Mouse (Mus musculus): Measurements from ENCODE around the gene Il2rg. TPM values are rescaled to one million over a fixed set of nuclear protein-coding genes. Genes with fewer than 3 reads are reported as not detected.

Il2rg gene
- polyA plus RNA-seq, 1 experiment from 2014 or later: 4.3 TPM

DNA sequence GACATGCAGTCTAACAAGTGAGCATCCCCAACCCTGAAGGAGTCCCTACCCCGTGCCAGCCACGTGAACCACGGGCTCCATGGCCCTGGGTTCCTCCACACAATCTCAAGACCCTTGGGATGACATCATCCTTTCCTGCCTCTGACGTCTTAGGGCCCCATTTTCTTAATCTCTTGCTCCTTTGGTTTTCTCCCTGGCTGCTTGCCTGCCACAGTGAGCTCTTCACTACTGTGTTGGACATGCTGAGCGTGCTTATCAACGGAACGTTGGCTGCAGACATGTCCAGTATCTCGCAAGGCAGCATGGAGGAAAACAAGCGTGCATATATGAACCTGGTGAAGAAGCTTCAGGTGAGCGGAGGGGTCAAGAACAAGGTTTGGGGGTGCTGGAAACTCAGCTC, 22.1 kb upstream of the Il2rg start:
- no peaks in the 10 kb centered on the region for H3K4me1 ChIP-seq (ENCODE audit: control insufficient read depth, insufficient read depth, low read length)
- 90% methylated on average over 10 of the region's 10 CpGs for whole genome bisulfite sequencing
- no peak for DNase-seq (ENCODE audit: low spot score, missing footprints)
- no peak for ATAC-seq (ENCODE audit: low FRiP score)
- H3K4me3 ChIP-seq (ENCODE audit: low read depth, low read length): no peak overlapping the region
- no peaks in the 10 kb centered on the region; the same call in 1 of the 2 replicates for H3K27me3 ChIP-seq (ENCODE audit: control insufficient read depth, insufficient read depth, low read length)
- no peaks in the 10 kb centered on the region for H3K9me3 ChIP-seq (ENCODE audit: control insufficient read depth, low read length)
- no peak overlapping the region for H3K4me2 ChIP-seq
- no peaks in the 10 kb centered on the region; the same call in 1 of the 2 replicates for H3K36me3 ChIP-seq (ENCODE audit: control insufficient read depth, insufficient read depth, low read length)
- no peak overlapping the region for H3K9ac ChIP-seq (ENCODE audit: low read length)
- no peak overlapping the region for H3K27ac ChIP-seq (ENCODE audit: low read depth, low read length)

DNA sequence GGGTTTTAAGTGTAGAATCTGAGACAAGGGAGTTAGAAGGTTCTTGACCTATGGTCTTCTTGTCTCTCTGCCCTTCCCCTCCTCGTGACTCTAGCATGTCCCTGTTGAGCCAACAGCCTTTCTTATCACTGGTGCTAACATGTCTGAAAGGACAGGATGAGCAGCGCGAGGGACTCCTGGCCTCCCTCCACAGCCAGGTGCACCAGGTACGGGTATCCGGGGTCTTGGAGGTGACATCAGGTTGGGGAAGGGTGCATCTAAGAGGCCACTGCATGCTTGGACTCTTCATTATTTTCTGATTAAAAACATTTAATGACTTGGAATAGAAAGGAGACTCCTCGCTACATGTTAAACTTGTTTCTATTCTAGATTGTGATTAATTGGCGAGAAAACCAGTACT, 21.0 kb upstream of the Il2rg start:
- Histone ChIP-seq H3K9me3 (ENCODE audit: control insufficient read depth, low read length) (no peaks in the 10 kb centered on the region), H3K9ac (ENCODE audit: low read length) (no peak overlapping the region), H3K27me3 (ENCODE audit: control insufficient read depth, insufficient read depth, low read length) (no peaks in the 10 kb centered on the region; the same call in 1 of the 2 replicates), H3K27ac (ENCODE audit: low read depth, low read length) (no peak overlapping the region), H3K4me2 (no peak overlapping the region), H3K36me3 (ENCODE audit: control insufficient read depth, insufficient read depth, low read length) (no peaks in the 10 kb centered on the region; the same call in 1 of the 2 replicates), H3K4me3 (ENCODE audit: low read depth, low read length) (no peak overlapping the region), H3K4me1 (ENCODE audit: control insufficient read depth, insufficient read depth, low read length) (no peaks in the 10 kb centered on the region)
- no peak for DNase-seq (ENCODE audit: low spot score, missing footprints)
- 87% methylated on average over 7 of the region's 7 CpGs for whole genome bisulfite sequencing
- ATAC-seq (ENCODE audit: low FRiP score): no peak

DNA sequence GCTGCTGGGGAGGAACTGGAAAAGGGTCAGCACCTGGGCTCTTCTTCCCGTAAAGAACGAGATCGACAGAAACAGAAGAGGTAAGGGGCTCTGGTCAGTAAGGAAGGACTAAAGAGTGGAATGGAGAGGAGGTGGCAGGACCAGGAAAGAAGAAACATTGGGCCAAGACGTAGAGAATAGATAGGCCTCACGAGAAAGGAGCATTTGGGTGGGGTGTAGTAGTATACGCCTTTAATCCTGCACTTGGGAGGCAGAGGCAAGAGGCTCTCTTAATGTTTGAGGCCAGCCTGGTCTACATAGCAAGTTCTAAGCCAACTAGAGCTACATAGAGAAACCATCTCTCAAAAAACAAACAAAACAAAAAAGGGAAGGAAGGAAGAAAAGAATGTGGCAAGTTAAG, 20.4 kb upstream of the Il2rg start:
- ATAC-seq (ENCODE audit: low FRiP score) (no peak), DNase-seq (ENCODE audit: low spot score, missing footprints) (no peak)
- Histone ChIP-seq H3K9ac (ENCODE audit: low read length) (no peak overlapping the region), H3K27me3 (ENCODE audit: control insufficient read depth, insufficient read depth, low read length) (no peaks in the 10 kb centered on the region; the same call in 1 of the 2 replicates), H3K27ac (ENCODE audit: low read depth, low read length) (no peak overlapping the region), H3K9me3 (ENCODE audit: control insufficient read depth, low read length) (no peaks in the 10 kb centered on the region), H3K36me3 (ENCODE audit: control insufficient read depth, insufficient read depth, low read length) (no peaks in the 10 kb centered on the region; the same call in 1 of the 2 replicates), H3K4me2 (no peak overlapping the region), H3K4me3 (ENCODE audit: low read depth, low read length) (no peak overlapping the region), H3K4me1 (ENCODE audit: control insufficient read depth, insufficient read depth, low read length) (no peaks in the 10 kb centered on the region)
- 94% methylated on average over 6 of the region's 6 CpGs for WGBS

DNA sequence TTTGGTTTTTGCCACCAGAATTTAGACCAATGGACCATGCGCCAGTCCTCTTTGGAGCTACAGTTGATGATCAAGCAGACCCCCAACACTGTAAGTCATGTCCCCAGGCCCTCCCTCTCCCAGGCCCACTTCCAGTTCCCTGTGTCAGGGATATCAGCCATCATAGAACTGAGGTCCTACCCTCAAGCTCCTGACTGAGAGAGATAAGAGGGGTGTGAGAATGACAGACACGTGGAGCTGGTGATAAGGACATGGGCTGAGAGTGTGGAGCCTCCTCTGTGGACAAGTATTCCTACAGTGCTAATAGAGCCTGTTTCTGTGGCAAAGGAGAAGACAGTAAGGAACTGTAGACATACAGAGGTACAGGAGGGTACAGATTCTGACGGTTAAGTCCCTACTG, 19.5 kb upstream of the Il2rg start:
- DNase-seq (ENCODE audit: low spot score, missing footprints) (no peak), ATAC-seq (ENCODE audit: low FRiP score) (no peak)
- no peak overlapping the region for H3K9ac ChIP-seq (ENCODE audit: low read length)
- no peaks in the 10 kb centered on the region for H3K4me1 ChIP-seq (ENCODE audit: control insufficient read depth, insufficient read depth, low read length)
- WGBS: 91% methylated on average over 3 of the region's 3 CpGs
- no peaks in the 10 kb centered on the region for H3K27me3 ChIP-seq (ENCODE audit: control insufficient read depth, insufficient read depth, low read length)
- H3K4me2 ChIP-seq: no peak overlapping the region
- no peak overlapping the region for H3K27ac ChIP-seq (ENCODE audit: low read depth, low read length)
- H3K4me3 ChIP-seq (ENCODE audit: low read depth, low read length): no peak overlapping the region
- no peaks in the 10 kb centered on the region for H3K9me3 ChIP-seq (ENCODE audit: control insufficient read depth, low read length)
- no peaks in the 10 kb centered on the region; the same call in none of the 2 replicates for H3K36me3 ChIP-seq (ENCODE audit: control insufficient read depth, insufficient read depth, low read length)

DNA sequence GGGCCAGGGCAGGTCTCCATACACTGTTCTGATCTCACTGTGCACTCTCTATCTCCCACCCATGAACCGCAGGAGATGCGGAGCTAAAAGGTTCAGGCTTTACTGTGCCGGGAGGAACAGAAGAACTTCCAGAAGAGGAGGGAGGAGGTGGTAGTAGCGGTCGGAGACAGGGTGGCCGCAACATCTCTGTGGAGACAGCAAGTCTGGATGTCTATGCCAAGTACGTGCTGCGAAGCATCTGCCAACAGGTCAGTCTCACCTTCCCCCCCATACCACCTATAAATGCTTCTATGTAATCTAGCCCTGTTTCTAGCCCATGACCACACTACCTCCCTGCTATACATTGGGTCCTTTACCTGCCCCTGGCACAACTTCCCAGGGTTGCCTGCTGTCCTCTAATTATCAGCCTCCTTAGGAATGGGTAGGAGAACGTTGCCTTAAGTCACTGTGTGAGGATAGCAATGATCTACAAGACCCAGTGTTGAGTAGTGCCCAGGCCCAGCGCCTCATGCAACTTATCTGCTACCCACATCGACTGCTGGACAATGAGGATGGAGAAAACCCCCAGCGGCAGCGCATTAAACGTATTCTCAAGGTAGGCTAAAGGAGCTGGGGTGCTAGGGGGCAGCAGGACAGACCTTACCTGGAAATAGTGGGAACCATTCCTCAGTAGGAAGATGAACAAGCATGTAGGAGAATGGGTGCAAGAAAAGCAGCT, 18.1 kb upstream of the Il2rg start:
- Histone ChIP-seq H3K4me2 (no peak overlapping the region), H3K36me3 (ENCODE audit: control insufficient read depth, insufficient read depth, low read length) (no peaks in the 10 kb centered on the region; the same call in none of the 2 replicates), H3K27me3 (ENCODE audit: control insufficient read depth, insufficient read depth, low read length) (no peaks in the 10 kb centered on the region; the same call in 1 of the 2 replicates), H3K9ac (ENCODE audit: low read length) (no peak overlapping the region), H3K9me3 (ENCODE audit: control insufficient read depth, low read length) (no peaks in the 10 kb centered on the region), H3K4me3 (ENCODE audit: low read depth, low read length) (no peak overlapping the region), H3K27ac (ENCODE audit: low read depth, low read length) (no peak overlapping the region), H3K4me1 (ENCODE audit: control insufficient read depth, insufficient read depth, low read length) (no peaks in the 10 kb centered on the region)
- no peak for DNase-seq (ENCODE audit: low spot score, missing footprints)
- WGBS: 90% methylated on average over 14 of the region's 14 CpGs
- ATAC-seq (ENCODE audit: low FRiP score): no peak

DNA sequence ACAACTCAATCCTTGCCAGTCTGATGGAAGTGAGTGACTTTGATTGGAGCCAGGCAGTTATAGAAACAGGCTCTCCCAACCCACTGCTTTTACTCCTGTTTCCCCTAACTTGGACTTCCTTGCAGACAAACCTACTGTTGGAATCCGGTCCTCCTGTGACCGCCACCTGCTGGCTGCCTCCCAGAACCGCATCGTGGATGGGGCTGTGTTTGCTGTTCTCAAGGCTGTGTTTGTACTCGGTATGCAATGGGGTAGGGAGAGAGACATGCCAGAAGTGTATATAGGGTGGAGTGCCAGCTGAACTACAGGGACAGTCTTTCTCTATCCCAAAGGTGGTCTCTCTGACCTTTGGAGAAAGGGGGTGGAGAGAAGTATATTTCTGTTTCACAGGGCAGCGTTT, 17.5 kb upstream of the Il2rg start:
- no peak overlapping the region for H3K27ac ChIP-seq (ENCODE audit: low read depth, low read length)
- DNase-seq (ENCODE audit: low spot score, missing footprints): peak; percentile 92
- H3K36me3 ChIP-seq (ENCODE audit: control insufficient read depth, insufficient read depth, low read length): no peaks in the 10 kb centered on the region; the same call in none of the 2 replicates
- WGBS: 33% methylated on average over 6 of the region's 6 CpGs
- no peaks in the 10 kb centered on the region for H3K9me3 ChIP-seq (ENCODE audit: control insufficient read depth, low read length)
- no peaks in the 10 kb centered on the region; the same call in 1 of the 2 replicates for H3K27me3 ChIP-seq (ENCODE audit: control insufficient read depth, insufficient read depth, low read length)
- H3K4me2 ChIP-seq: no peak overlapping the region
- H3K4me1 ChIP-seq (ENCODE audit: control insufficient read depth, insufficient read depth, low read length): no peaks in the 10 kb centered on the region
- H3K4me3 ChIP-seq (ENCODE audit: low read depth, low read length): no peak overlapping the region
- no peak overlapping the region for H3K9ac ChIP-seq (ENCODE audit: low read length)
- ATAC-seq (ENCODE audit: low FRiP score): peak; percentile 54; the same call in 1 of the 2 replicates

DNA sequence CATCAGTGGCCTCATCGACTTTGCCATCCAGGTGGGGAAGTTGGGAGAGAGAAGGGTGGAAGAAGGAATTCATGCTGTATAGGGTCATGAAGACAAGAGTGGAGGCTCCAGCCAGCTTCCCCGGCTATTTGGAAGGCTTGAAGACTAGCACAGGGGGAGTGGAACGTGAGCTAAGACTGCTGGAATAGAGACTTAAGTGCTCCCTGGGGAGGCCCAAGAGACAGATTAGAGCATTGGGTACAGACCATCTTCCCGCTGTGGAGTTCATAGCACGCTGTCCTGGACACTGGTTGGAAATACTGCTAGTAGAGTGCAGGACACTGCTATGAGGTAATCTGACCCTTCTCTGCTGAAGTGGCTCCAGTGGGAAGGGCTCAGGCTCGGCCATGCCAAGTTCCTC, 14.8 kb upstream of the Il2rg start:
- Histone ChIP-seq H3K36me3 (ENCODE audit: control insufficient read depth, insufficient read depth, low read length) (no peaks in the 10 kb centered on the region; the same call in none of the 2 replicates), H3K9ac (ENCODE audit: low read length) (no peak overlapping the region), H3K27me3 (ENCODE audit: control insufficient read depth, insufficient read depth, low read length) (no peaks in the 10 kb centered on the region; the same call in 1 of the 2 replicates), H3K27ac (ENCODE audit: low read depth, low read length) (no peak overlapping the region), H3K4me1 (ENCODE audit: control insufficient read depth, insufficient read depth, low read length) (no peaks in the 10 kb centered on the region), H3K9me3 (ENCODE audit: control insufficient read depth, low read length) (no peaks in the 10 kb centered on the region), H3K4me2 (no peak overlapping the region), H3K4me3 (ENCODE audit: low read depth, low read length) (no peak overlapping the region)
- no peak for ATAC-seq (ENCODE audit: low FRiP score)
- no peak for DNase-seq (ENCODE audit: low spot score, missing footprints)
- WGBS: 82% methylated on average over 6 of the region's 6 CpGs

DNA sequence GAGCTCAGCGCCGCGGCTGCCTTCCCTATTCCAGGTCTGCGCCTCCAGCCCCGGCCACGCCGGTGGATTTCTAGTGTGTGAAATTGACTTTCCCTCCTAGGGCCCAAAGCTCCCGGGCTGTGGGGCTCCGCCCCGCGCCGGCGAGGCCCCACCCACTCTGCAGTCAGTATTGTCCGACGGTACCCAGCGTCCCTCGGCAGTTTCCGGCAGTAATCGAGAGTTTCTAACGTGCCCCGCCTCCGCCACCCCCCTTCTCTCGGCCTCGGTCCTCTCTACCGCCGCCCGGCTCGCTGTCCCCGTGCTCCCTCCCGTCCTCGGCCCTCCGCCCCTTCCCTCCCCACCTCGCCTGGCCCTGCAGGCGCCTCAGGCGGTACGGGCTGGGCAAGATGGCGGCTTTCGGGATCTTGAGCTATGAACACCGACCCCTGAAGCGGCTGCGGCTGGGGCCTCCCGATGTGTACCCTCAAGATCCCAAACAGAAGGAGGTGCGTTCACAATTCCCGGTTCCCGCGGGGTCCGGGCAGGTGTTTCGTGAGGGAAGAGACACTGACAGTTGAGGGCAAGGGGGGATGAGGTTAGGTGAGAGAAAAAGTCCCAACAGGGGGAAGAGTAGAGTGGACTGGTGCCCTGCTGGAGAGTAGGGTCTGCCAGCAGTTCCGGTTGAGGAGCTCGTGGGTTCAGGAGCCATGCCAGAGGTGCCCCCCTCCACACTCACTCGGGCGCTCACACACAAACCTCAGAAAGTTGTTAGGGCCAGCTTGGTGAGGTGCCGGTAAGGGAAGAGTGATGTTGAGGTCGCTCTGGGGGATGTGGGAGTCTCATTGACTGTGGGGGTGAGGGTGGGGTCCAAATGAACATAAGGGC, 6.1 kb upstream of the Il2rg start, which contains the start of gene Med12:
Gene Med12 (plus strand): TSS at position 156 of the 864 bp plus-strand sequence.
- WGBS: 21% methylated on average over 54 of the region's 54 CpGs
- peak within 1 kb of the TSS; percentile 50 for H3K4me2 ChIP-seq
- H3K4me3 ChIP-seq (ENCODE audit: low read depth, low read length): peak within 1 kb of the TSS; percentile 52
- H3K36me3 ChIP-seq (ENCODE audit: control insufficient read depth, insufficient read depth, low read length): no peaks in the 10 kb centered on the region; the same call in 1 of the 2 replicates
- H3K9me3 ChIP-seq (ENCODE audit: control insufficient read depth, low read length): no peaks in the 10 kb centered on the region
- H3K27ac ChIP-seq (ENCODE audit: low read depth, low read length): no peak within 1 kb of the TSS; the same call in 1 of the 2 replicates
- peak within 1 kb of the TSS; percentile 79 for H3K9ac ChIP-seq (ENCODE audit: low read length)
- H3K4me1 ChIP-seq (ENCODE audit: control insufficient read depth, insufficient read depth, low read length): no peaks in the 10 kb centered on the region; the same call in 1 of the 2 replicates
- ATAC-seq (ENCODE audit: low FRiP score) (peak; percentile 99), DNase-seq (ENCODE audit: low spot score, missing footprints) (peak; percentile 96)
- H3K27me3 ChIP-seq (ENCODE audit: control insufficient read depth, insufficient read depth, low read length): no peaks in the 10 kb centered on the region

Data from midbrain, embryonic 11.5 days (tissue).